Mouse (Mus musculus) induced T-regulatory cell, adult 2 months (primary cell): ENCODE measurements around the gene Cpd.
A peak's percentile ranks its signal among the peaks of the same experiment; 100 is the strongest.

ENCODE experiments used
- DNase-seq: peaks from one replicate; pipeline ENCODE4 v3.0.0-alpha.2; 2012; ENCODE audit warnings: low read depth

Cpd gene

GRCm38 (mm10) chr11:76846878-76847222, at the start of gene Cpd:
Gene Cpd (minus strand): TSS chr11:76847018.
- peak; percentile 92 for DNase-seq

DNA sequence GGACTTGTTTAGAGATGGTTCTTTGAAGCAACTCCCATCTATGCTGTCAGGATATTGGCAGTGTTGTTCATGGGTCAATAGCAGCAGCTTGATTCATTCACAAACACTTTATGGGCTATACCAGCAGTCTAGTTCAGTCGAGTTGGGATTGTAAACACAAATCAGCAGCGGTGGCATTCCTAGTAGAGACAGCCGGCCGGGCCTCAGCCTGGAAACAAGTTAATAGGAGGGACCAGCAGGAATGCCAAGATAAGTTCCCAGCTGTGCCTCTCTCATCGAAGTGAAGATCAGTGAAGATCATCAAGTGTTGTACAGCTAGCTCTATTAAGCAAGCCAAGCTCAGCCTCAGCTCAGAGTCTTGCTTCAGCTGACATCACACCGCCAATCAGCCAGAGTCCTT, 49.5 kb upstream of the Cpd start:
- DNase-seq = no peak

- peak; percentile 76 for DNase-seq
Observed at GRCm38 (mm10) chr11:76894240-76894639, 47.4 kb upstream of the Cpd start.

DNA sequence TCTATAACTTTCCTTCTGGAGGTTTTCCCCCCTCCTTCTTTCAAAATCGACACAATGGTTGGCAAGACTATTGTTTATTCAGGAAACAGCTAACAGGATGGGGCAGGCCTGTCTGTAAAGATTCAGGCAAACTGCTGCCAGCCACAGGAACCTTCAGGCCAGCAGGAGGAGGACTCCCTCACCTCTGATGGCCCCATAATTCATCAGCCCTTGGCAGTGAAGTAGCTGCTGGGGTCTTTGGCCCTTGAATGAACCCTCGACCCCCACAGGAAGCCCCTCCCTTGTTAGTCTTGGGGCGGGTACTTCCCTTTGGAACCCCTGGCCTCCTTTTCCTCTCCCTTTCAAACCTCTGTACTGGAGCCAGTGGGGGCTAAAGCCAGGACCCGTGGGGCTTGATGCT, 46.8 kb upstream of the Cpd start:
- DNase-seq = no peak

GRCm38 (mm10) chr11:76892972-76893371, 46.2 kb upstream of the Cpd start:
- DNase-seq = peak; percentile 10

DNA sequence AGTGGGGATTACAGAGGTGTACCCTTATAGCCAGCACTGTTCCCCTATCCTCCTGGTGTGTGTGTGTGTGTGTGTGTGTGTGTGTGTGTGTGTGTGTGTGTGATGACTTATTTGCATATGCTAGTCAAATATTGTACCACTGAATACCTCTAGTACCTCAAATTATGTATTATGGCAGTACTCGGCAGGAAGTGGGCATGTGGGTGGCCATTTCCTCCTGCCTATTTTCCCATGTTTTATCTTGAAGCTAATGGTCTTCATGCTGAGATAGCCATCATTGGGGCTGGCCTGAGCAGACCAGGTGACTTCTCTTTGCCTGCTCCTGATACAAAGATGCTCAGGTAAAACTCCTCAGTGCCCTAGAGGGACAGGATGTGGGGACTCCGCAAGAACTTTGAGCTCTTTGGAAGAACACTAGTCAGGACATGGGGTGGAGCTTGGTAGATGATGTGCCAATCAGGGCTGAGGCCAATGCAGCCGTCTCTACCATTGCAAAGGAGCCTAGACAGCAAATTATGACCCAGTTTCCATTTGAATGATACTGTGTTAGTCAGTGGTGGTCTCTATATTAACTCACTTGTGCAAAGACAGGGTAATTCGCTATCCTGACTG, 45.0 kb upstream of the Cpd start:
- DNase-seq = peak; percentile 56

DNA sequence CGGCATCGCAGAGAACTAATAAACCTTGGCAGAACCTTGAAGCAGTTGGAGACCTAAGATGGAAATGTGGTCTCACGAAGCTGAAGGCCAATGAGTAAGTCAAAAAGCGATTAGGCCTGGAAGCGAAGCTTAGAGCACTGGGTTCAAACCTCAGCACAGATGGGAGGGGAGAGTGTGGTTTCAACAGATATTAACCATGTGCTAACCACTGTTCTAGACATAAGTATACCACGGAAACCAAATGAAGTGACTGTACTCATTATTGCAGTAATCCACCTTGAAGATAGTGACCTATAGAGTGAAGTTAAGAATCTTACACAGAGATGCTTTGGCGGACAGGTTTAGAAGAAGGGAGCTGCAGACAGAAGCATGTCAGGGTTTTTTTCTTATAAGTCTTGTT, 44.4 kb upstream of the Cpd start:
- peak; percentile 64 for DNase-seq

GRCm38 (mm10) chr11:76889339-76890164, 42.7 kb upstream of the Cpd start:
- DNase-seq = peak; percentile 68

GRCm38 (mm10) chr11:76884451-76884850, 37.6 kb upstream of the Cpd start:
- DNase-seq = no peak

GRCm38 (mm10) chr11:76879816-76880215, 33.0 kb upstream of the Cpd start:
- peak; percentile 61 for DNase-seq

GRCm38 (mm10) chr11:76874766-76875165, 27.9 kb upstream of the Cpd start:
- peak; percentile 41 for DNase-seq

- DNase-seq = peak; percentile 39
Observed at GRCm38 (mm10) chr11:76873865-76874264, 27.0 kb upstream of the Cpd start.

DNA sequence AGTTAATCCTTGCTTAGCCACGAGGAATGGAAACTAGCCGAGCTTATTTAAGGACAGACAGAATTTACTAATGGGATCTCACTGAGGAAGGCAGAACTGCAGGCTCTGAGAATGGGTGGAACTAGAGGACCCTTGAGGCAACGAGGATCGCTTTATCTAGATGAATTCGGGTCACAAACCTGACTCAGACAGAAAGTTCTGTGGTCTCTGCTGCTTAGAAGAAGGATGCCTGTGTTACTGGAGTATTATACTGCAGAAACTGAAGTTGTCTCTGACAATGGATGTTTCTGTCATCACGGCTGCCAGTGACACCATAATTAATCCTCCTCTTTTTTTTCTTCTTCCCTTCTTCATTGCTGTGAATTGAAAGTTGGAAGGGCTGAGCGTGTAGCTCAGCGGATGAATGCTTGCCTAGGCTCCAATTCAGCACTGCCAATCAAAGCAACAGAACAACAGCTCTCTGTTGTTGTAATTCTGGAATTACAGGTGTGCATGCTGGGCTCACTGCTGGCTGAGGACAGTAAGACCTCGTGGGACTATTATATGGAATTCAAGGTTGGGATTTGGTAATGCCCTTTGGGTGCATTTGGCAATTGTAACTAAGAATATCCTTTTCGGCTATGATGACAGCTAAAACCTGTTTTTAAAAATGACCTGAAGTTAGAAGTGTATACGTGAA, 25.9 kb upstream of the Cpd start:
- DNase-seq = peak; percentile 49

- no peak for DNase-seq
Observed at GRCm38 (mm10) chr11:76861185-76861584, 14.4 kb upstream of the Cpd start.

DNA sequence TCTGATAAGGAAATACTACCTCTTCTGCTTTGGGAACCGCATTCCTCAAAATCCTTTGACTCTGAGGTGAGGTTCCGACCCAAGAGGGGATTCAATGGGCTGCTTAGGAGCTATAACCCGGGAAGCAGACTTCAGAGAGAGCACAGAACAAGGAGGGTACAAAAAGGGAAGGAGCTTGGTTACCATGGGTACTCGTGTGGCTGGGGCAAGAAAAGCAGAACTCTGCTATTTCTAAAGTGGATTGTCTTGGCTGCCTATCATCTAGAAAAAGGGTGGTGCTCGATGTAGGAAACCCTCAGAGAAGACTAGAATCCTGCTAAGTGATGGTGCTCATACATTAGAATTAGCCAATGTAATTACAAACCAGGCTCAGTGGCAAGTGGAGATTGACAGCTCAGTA, 12.4 kb upstream of the Cpd start:
- no peak for DNase-seq

GRCm38 (mm10) chr11:76858781-76859180, 12.0 kb upstream of the Cpd start:
- DNase-seq = no peak

DNA sequence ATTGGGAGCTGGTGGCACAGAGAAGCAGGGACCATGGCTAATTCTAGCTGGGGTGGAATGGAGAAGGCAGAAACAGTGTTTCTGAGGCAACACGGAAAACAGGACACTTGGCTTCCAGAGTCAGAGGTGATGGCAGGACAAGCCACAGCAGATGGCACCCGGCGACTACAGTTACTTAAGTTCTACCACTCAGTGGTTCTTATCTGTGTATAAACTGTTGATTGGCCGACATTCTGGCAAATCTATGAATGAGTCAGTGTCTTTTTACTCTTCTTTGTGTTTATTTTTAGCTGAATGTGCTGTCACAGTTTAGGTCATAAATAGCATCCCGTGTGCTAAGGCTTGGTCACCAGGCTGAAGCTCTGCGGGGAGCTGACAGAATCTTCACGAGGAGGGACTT, 10.3 kb upstream of the Cpd start:
- no peak for DNase-seq

GRCm38 (mm10) chr11:76856601-76857000, 9.8 kb upstream of the Cpd start:
- DNase-seq = no peak

- no peak for DNase-seq
Observed at GRCm38 (mm10) chr11:76854475-76855341, 7.9 kb upstream of the Cpd start.

- peak; percentile 54 for DNase-seq
Observed at GRCm38 (mm10) chr11:76851512-76851911, 4.7 kb upstream of the Cpd start.

GRCm38 (mm10) chr11:76849596-76849995, 2.8 kb upstream of the Cpd start:
- DNase-seq = no peak

DNA sequence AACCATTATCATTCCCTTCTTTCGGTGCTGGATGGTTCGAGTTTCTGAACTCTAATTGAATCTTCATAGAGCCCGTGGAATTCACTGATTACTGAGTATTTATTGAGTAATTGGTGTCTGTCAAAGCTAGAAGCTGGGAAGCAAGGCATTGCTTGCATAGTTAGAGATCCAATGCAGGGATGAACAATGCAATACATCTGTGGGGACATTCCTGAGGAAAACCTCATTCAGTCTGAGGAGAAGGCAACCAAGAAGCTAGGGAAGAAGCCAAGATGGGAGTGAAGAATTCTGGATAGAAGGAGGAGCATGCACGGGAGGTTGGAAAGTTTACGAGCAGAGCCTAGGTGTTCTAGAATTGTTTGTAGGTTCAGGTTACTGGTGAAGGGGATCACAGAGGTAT, 1.3 kb upstream of the Cpd start:
- DNase-seq = no peak
